Mouse (Mus musculus) lung, embryonic 14.5 days (tissue): ENCODE results near the gene Calm4. TPM values are rescaled to one million over a fixed set of nuclear protein-coding genes. Genes with fewer than 3 reads are reported as not detected.

Source experiments
- ATAC-seq: fragments of 200-750 bp; cut with Nextera tagmentation; 2 replicates; pipeline ENCODE4 v1.8.0; 2017; ENCODE audit warnings: mild to moderate bottlenecking, moderate TSS enrichment, moderate library complexity; ENCODE audit not compliant: insufficient read depth
- DNase-seq: peaks from one replicate; pipeline ENCODE4 v3.0.0-alpha.2; 2015
- H3K27ac ChIP-seq: fragments of 300-500 bp; sonication (generic); 2 replicates; pipeline ENCODE4 v1.5.1; 2014; ENCODE audit warnings: low read depth, mild to moderate bottlenecking, moderate library complexity
- H3K27me3 ChIP-seq: fragments of 300-500 bp; sonication (generic); 2 replicates; pipeline ENCODE4 v1.6.1; 2014; ENCODE audit warnings: low read length, control low read depth; ENCODE audit not compliant: insufficient read depth
- H3K36me3 ChIP-seq: fragments of 300-500 bp; sonication (generic); 2 replicates; pipeline ENCODE4 v1.6.1; 2014; ENCODE audit warnings: control low read depth; ENCODE audit not compliant: insufficient read depth
- H3K4me1 ChIP-seq: fragments of 300-500 bp; sonication (generic); 2 replicates; pipeline ENCODE4 v1.6.1; 2014; ENCODE audit warnings: antibody characterized with exemption, control low read depth; ENCODE audit not compliant: insufficient read depth
- H3K4me2 ChIP-seq: fragments of 300-500 bp; sonication (generic); 2 replicates; pipeline ENCODE4 v1.6.1; 2014; ENCODE audit warnings: mild to moderate bottlenecking
- H3K4me3 ChIP-seq: fragments of 300-500 bp; sonication (generic); 2 replicates; pipeline ENCODE4 v1.5.1; 2014; ENCODE audit warnings: low read depth, low read length
- H3K9ac ChIP-seq: fragments of 300-500 bp; sonication (generic); 2 replicates; pipeline ENCODE4 v1.6.1; 2014
- H3K9me3 ChIP-seq: fragments of 300-500 bp; sonication (generic); 2 replicates; pipeline ENCODE4 v1.6.1; 2016; ENCODE audit warnings: low read depth, low read length, control low read depth
- CTCF ChIP-seq: IDR thresholded peaks from 2 replicates; pipeline ENCODE4 v1.5.1; 2016; ENCODE audit warnings: antibody characterized with exemption, low read depth
- WGBS: fragments of 180-500 bp; shearing (Covaris S2); extraction: QIAGEN DNeasy Blood & Tissue Kit; methylation state at CpG from one replicate; pipeline ENCODE4 v1.1.7; 2014; 5-methylcytosine and 5-hydroxymethylcytosine counted together
- polyA plus RNA-seq: library from polyadenylated mRNA; unstranded; fragments of >200 nt; fragmentation: Nextera tagmentation; extraction: Ambion mirVana; gene quantifications from 2 replicates; pipeline ENCODE4 v1.2.1, GENCODE M21; 2014

The Calm4 gene
- polyA plus RNA-seq, 1 experiment from 2014 or later: not detected

- H3K4me3 ChIP-seq: no peak overlapping the region
- no peaks in the 10 kb centered on the region for H3K9me3 ChIP-seq
- ATAC-seq: no peak
- 76% methylated on average over 1 of the region's 1 CpGs for WGBS
- no peak for DNase-seq
- no peak for TF ChIP-seq CTCF
- no peak overlapping the region for H3K27ac ChIP-seq
- no peaks in the 10 kb centered on the region for H3K36me3 ChIP-seq
- no peak overlapping the region for H3K9ac ChIP-seq
- H3K4me2 ChIP-seq: no peak overlapping the region
- no peaks in the 10 kb centered on the region for H3K4me1 ChIP-seq
- H3K27me3 ChIP-seq: no peaks in the 10 kb centered on the region
Observed at GRCm38 (mm10) chr13:3856252-3856651, 18.7 kb downstream of the Calm4 start.

GRCm38 (mm10) chr13:3861251-3861650 lies 23.7 kb downstream of the Calm4 start:
- ATAC-seq (0 out of 2 replicates have a peak, but pooled peaks have one; percentile 14), DNase-seq (no peak)
- Histone ChIP-seq H3K27me3 (no peaks in the 10 kb centered on the region), H3K9me3 (no peaks in the 10 kb centered on the region), H3K36me3 (no peaks in the 10 kb centered on the region), H3K4me2 (no peak overlapping the region), H3K27ac (no peak overlapping the region), H3K4me3 (no peak overlapping the region), H3K9ac (no peak overlapping the region), H3K4me1 (no peaks in the 10 kb centered on the region)
- no peak for TF ChIP-seq CTCF
- WGBS: 83% methylated on average over 8 of the region's 8 CpGs

DNA sequence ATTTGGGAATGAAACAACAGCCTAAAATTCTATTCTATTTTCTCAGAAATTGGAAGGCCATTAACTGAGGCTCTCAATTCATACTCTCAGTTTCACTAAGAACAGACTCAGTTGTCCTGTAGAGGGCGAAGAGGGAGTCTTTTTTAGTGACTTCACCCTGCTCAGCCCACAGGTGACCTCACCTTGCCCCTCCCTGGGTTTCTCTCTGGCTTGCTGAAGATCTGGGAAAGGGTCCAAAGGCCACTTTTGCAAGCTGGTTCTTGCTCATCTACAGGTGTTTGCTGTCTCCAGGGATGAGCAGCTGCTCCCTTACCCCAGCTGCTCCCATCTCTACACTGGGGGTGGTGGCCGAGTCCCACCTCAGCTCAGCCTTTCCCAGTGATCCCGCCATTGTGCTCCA lies 24.8 kb downstream of the Calm4 start:
- H3K9me3 ChIP-seq: no peaks in the 10 kb centered on the region
- no peaks in the 10 kb centered on the region for H3K4me1 ChIP-seq
- no peak for DNase-seq
- no peak for ATAC-seq
- no peak for TF ChIP-seq CTCF
- no peak overlapping the region for H3K9ac ChIP-seq
- no peak overlapping the region for H3K4me2 ChIP-seq
- H3K27ac ChIP-seq: no peak overlapping the region
- H3K36me3 ChIP-seq: no peaks in the 10 kb centered on the region
- H3K4me3 ChIP-seq: no peak overlapping the region
- 75% methylated on average over 3 of the region's 3 CpGs for WGBS
- H3K27me3 ChIP-seq: no peaks in the 10 kb centered on the region

DNA sequence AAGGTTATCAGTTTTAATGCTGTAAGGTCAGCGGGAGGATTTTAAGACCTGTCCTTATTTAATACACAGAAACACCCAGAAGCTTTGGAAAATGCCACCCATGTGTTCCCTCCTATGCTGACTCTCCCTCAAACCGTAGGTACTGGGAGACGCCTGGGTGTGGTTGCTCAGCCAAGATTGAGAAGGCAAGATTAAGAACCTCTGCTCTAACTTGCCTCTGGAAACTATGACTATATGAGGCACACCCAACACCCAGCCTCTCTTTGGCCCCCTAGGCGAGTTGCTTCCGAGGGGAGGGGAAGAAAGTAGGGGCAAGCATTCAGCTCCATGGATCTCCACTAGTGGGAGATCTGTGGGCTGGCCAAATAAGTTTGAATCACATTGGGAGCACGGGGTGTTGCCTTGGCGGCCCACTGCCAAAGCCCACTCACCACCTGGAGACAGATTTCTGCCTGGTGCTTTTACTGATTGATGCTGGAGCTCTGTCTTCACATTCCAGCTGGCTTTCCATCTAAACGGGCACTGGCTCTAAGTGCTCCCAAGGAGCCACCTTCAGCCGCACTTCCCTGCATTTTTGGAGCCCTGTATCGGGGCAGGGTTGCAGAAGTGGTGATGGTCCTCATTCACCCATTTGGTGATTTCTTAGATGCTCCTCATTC lies 25.5 kb downstream of the Calm4 start:
- DNase-seq: no peak
- H3K27me3 ChIP-seq: no peaks in the 10 kb centered on the region
- no peak overlapping the region for H3K27ac ChIP-seq
- ATAC-seq: no peak
- WGBS: 85% methylated on average over 10 of the region's 10 CpGs
- H3K9ac ChIP-seq: no peak overlapping the region
- no peak overlapping the region for H3K4me3 ChIP-seq
- H3K36me3 ChIP-seq: no peaks in the 10 kb centered on the region
- no peak overlapping the region for H3K4me2 ChIP-seq
- no peaks in the 10 kb centered on the region for H3K9me3 ChIP-seq
- H3K4me1 ChIP-seq: no peaks in the 10 kb centered on the region
- no peak for TF ChIP-seq CTCF

DNA sequence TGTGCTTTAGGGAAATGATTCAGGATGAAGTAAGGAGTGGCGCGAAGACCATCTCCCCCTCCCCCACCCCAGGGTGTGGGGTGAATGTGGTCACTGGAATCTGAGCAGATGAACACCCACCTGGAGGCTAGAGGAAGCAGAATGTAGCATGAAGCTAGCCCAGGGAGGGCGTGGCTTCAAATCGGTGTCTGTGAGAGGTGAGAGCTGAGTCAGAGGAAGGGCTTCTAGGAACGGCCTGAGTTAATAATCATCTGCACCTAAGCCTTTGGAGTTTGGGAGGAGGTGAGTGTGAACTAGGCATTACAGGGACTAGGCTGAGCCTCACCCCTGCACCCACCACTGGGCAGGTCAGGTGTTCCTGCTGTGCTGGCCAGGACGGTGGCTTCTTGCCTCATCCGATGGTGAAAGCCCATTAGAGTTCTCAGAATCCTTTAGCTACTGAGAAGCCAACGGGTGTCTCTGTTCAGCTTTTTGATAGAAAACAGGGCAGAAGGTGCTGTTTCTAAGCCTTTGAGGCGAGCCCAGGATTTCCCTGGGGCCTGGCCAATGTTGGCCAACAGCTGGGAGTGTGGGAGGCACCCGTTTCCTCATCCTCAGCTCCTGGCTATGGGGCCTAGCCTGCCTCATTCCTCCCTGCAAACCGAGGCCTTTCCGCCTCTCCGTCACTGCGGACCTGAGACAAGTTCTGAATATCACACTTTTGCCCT lies 28.2 kb downstream of the Calm4 start:
- Histone ChIP-seq H3K27me3 (no peaks in the 10 kb centered on the region), H3K4me2 (no peak overlapping the region), H3K27ac (peak overlapping the region; percentile 27; the same call in 1 of the 2 replicates), H3K4me3 (no peak overlapping the region), H3K9ac (no peak overlapping the region), H3K9me3 (no peaks in the 10 kb centered on the region), H3K36me3 (no peaks in the 10 kb centered on the region), H3K4me1 (no peaks in the 10 kb centered on the region)
- no peak for TF ChIP-seq CTCF
- WGBS: 71% methylated on average over 14 of the region's 14 CpGs
- ATAC-seq: peak; percentile 15; the same call in 1 of the 2 replicates
- DNase-seq: no peak

DNA sequence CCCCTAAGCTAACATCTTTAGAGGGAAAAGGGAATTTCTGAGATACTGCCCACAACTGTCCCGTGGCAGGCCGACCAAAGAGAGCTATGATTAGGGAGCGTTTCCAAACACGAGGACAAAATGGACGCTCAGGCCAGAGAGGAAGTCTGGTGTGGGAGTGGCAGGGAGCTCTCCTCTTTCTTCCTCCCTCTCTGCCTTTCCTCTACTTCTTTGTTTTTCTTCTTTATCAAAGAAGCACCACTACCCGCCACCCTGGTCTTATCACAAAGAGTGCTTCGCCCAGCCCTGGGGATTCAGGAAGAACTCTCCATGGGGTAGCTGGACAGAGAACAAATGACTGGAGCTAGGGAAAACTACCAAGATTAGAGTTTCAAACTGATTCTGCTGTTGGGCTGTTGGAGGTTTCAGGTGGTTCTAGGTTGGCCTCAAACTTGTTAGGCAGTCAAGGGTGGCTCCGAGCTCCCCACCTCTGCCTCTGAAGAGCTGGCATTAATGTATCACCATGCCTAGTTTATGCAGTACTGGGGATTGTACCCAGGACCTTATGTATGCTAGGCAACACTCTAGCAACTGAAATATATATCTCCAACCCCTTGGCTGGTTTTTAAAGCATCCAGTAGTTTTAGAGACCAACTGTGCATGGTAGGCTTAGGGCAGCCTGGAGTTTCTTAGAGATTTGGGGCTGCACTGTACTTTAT lies 28.9 kb downstream of the Calm4 start:
- Histone ChIP-seq H3K9ac (no peak overlapping the region), H3K27me3 (no peaks in the 10 kb centered on the region), H3K9me3 (no peaks in the 10 kb centered on the region), H3K4me2 (no peak overlapping the region), H3K27ac (peak overlapping the region; percentile 27; the same call in 1 of the 2 replicates), H3K4me3 (no peak overlapping the region), H3K36me3 (no peaks in the 10 kb centered on the region), H3K4me1 (no peaks in the 10 kb centered on the region)
- no peak for DNase-seq
- ATAC-seq: no peak; the same call in 1 of the 2 replicates
- 73% methylated on average over 8 of the region's 8 CpGs for WGBS
- TF ChIP-seq CTCF: no peak

DNA sequence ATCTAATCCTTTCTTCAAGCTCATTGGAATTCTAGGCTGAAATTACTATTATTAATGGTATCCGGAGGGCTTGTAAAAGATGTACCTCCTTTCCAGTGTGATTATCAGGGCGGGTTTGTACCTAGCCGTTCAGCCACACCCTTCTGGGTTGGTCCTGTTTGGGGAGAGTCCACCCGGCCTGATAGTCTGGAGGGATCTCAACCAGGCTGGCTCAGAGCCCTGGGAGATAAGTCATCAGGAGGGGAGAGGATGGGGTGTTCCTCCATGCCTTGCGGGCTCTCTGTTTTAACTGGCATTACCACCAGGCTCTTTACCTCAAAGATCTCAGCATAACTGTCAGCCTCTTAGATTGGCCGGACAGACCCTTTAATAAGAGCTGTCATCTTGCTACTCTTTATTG lies 29.6 kb downstream of the Calm4 start:
- DNase-seq: no peak
- 82% methylated on average over 6 of the region's 6 CpGs for WGBS
- no peak for TF ChIP-seq CTCF

More for the DNA sequence above, 29.6 kb downstream of the Calm4 start:
- ATAC-seq: peak; percentile 41; the same call in 1 of the 2 replicates
- H3K27me3 ChIP-seq: no peaks in the 10 kb centered on the region
- no peak overlapping the region for H3K4me2 ChIP-seq
- H3K9ac ChIP-seq: no peak overlapping the region
- H3K4me3 ChIP-seq: no peak overlapping the region
- H3K9me3 ChIP-seq: no peaks in the 10 kb centered on the region
- no peaks in the 10 kb centered on the region for H3K36me3 ChIP-seq
- no peak overlapping the region for H3K27ac ChIP-seq
- no peaks in the 10 kb centered on the region for H3K4me1 ChIP-seq
